Mouse (Mus musculus): Measurements from ENCODE around the gene Nxpe4.
"Not testable (repeated sequence)": the region's sequence is repeated elsewhere in the genome, so short reads cannot be mapped to it uniquely, and the experiment has no call there.

The Nxpe4 gene

DNA sequence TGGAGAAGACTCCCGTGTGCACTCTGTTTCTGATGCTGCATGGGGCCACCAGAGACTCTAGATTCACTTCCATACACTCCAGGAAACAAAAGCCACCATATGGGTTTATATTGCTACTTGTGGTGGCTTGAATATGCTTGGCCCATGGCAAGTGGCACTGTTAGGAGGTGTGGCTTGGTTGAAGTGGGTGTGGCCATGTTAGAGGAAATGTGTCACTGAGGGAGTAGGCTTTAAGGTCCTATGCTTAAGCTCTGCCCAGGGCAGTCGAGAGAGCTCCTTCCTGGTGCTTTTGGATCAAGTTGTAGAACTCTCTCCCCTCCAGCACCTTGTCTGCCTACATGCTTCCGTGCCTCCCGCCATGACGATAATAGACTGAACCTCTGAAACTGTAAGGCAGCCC is 77.6 kb downstream of the Nxpe4 start:
- no peak for DNase-seq (ENCODE audit: extremely low spot score, low read depth, low spot score)

DNA sequence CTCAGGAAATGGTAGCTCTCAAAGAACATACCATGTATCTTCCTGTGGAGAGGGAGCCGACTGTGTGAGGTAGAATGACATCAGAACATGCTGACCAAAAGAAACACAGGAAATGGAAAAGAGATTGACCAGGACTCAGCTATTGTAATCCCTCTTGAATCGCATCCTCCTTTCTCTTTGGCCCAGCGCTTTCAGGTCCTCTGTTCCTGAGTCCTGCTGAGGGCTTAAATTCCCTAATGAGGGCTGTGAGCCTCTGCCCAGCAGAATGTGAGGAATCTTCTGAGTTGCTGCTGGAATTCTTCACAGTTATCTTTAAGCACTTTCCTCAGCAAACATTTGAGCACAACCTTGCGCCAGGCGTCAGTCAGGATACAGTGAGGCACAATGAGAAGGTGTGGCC is 78.6 kb downstream of the Nxpe4 start:
- no peak for DNase-seq (ENCODE audit: extremely low spot score, low read depth, low spot score)

DNA sequence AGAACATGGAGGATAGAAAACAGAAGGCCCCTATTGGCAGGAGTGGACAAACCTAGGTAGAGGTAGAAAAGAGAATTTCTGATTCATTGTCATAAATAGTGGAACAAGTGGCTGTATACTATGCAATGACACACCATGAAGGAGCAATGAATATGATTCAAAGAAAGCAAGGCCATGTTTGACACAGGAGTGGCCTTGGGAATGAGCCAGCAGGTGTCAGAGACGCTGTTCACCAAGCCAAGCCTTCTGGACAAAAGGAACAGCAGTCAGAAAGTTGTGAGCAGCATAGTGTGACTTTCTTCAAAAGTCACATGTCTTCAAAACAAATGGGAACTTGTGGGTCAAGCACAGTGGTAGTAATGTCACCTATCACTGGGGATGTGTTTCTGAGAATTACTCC is 80.0 kb downstream of the Nxpe4 start:
- no peak for DNase-seq (ENCODE audit: extremely low spot score, low read depth, low spot score)

DNA sequence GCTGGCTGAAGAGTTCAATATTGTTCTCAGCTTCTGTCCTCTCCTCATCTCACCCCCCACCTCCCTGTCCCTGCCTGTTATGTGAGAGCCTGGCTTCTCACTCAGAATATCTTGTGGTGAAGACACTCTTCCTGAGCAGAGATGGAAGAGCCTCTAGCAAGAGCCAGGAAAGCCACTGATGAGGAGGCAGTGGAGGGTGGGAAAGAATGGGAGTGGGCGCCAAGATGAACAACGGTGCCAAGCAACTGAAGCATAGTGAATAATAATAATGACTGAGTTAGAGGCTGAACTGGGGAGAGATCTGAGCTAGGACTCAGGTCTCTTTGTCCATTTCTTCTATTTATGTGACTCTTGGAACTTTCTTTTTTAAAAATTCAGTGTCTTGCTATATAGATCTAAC is 80.9 kb downstream of the Nxpe4 start:
- DNase-seq (ENCODE audit: extremely low spot score, low read depth, low spot score): no peak

DNA sequence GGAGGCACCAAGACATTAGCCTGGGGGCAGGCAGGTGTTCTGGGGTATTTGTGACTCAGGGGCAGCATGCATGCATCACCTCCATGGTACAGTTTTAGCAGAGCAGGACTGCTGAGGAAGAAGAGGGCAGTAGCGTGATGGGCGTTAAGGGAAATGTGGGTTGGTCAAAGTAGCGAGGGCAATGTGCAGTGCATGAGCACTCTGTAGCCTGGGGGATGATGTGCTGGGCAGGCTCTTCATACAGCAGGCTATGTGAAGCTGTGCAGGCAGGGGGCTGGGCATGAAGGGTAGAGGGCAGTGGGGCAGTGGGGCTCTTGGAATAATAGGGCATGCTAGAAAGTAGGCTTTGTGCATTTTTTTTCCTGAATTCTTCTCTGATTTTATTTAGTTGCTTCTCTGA is 82.4 kb downstream of the Nxpe4 start:
- no peak for DNase-seq (ENCODE audit: extremely low spot score, low read depth, low spot score)

DNA sequence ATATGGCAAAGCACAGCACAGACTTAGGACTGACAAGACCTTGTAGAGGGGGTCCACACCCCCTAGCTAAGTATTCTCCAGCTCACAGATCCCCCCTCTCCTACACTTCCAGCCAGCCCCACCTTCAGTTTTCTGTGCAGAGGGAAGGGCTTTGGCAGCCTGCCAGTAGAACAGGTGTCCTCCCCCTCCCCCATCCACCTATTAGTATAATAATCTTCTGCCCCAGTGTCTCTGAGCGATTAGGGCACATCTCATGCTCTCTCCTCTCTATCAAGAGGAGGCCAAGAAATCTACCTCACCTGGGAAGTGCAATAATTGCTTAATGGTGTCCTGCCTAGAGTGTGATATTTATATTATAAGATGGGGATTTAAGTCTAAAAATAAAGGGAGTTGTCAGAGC is 83.7 kb downstream of the Nxpe4 start:
- no peak for DNase-seq (ENCODE audit: extremely low spot score, low read depth, low spot score)

DNA sequence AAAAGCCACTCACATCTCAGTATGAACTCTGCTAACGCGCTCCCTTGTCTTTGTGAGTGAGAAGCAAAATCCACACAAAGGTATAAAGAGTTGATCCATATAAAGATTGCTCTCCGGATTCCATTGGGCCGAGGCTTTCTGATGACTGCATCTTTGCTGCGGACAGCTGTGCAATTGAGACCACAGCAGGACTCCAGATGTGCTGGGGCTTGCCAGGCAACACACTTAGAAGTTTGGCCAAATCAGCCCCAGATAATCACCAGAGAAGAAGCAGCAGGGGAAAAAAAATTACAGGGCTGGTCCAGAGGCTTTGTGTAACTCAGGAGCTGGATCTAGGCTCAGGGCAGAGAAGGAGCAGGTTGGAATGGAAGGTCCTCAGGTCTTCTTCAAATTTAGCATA is 85.5 kb downstream of the Nxpe4 start:
- no peak for DNase-seq (ENCODE audit: extremely low spot score, low read depth, low spot score)

DNA sequence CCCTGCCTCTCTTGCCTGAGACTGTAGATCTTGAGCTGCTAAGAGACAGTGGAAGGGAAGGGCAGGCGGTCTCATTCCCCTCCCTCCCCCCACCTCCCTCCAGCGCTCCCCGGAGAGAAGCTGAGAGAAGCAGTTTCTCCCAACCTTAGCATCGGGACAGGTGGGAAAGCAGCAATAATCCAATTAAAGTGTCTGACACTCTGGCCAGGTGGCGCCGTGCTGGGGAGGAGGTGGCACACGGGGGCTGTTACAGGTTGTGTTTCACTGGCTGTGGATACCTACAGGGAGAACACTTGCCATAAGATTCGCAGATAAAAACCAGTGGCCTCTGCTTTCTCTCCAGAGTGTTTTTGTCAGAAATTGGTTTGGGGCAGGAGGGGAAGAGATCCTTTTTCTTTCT is 90.4 kb downstream of the Nxpe4 start:
- DNase-seq (ENCODE audit: extremely low spot score, low read depth, low spot score): no peak

DNA sequence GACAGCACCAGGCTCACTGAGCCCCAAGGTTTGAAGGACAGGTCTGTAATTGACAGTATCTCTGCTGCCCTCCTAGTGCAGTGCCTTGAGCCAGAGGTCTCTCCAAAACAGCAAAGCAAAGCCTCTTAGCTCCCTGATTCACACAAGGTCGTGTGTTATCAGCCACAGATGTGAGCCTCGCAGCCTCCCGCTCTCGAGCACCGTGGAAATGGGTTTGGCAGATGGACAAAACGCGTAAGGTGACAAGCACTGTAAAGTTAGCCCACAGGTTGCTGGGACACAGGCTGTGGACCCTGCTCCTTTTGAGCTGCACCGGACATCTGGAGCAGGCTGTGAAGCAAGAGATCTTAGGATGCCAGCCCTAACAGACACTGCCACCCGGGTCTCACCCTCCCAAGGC is 95.2 kb downstream of the Nxpe4 start:
- no peak for DNase-seq (ENCODE audit: extremely low spot score, low read depth, low spot score)

DNA sequence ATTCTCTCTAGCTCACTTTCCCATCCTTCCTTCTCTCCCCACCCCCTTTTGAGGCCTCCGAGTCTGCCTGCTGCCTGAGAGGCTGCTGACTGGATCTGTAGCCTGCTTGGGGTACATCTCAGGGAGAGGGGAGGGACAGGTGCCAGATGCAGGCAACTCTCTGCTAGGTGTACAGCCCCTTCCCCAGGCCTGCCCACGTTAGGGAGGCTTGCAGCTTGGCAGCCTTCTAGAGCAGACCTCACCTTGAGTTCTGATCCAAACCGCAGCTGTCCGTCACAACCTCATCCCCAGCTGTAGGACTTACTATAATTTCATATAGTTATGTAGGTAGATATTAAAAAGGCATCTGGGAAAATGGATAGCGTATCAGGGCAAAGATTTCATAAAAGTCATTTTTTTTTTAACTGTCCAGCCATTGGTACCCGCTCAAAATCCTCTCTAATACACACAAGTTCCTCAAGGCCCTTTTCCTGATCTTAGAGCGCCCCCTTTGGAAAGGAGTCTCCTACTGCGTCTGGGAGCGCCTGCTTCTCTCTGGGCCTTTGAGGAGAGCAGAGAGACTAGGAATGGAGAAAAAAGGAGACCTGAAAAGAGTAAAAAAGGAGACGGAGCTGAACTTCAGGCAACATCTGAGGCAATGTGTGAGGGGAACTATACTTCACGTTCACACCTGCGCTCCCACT is 96.1 kb downstream of the Nxpe4 start:
- peak; percentile 31 for DNase-seq (ENCODE audit: extremely low spot score, low read depth, low spot score)

DNA sequence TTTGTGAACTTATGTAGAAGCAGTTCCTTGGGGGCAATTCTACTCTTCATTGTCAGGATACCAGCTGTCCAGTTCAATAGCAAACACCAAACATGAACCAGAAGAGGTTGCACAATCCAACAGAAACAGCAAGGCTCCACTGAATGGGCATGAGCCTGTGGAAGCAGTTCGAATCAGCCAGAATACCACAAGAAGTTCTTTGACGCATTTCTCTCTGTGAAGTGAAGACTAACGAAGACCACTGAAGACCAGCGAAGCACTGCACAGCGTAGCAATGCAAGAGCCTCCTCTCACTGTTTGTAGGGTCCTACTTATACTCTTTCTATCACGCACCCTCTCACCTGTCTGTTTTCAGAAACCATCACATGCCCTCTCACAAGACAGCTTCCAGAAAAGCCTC is 102.8 kb downstream of the Nxpe4 start:
- DNase-seq (ENCODE audit: extremely low spot score, low read depth, low spot score): no peak

DNA sequence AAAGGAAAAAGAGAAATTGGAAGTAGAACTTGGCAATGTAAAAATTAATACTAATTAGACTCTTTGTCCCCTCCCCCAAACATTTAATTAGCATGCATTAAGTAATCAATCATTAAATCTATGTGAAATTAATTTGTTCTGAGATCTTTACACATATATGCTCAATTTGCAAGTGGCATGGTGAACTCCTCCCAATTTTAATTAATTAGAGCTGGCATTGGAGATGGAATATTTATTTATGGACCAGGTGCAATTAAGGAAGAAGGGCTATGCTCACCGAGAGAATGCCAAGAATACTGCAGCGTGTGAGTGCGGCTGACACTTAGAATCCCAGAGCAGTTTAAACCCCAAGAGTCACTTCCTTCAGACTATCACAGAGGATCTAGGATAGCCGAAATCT is 103.7 kb downstream of the Nxpe4 start:
- DNase-seq (ENCODE audit: extremely low spot score, low read depth, low spot score): no peak

DNA sequence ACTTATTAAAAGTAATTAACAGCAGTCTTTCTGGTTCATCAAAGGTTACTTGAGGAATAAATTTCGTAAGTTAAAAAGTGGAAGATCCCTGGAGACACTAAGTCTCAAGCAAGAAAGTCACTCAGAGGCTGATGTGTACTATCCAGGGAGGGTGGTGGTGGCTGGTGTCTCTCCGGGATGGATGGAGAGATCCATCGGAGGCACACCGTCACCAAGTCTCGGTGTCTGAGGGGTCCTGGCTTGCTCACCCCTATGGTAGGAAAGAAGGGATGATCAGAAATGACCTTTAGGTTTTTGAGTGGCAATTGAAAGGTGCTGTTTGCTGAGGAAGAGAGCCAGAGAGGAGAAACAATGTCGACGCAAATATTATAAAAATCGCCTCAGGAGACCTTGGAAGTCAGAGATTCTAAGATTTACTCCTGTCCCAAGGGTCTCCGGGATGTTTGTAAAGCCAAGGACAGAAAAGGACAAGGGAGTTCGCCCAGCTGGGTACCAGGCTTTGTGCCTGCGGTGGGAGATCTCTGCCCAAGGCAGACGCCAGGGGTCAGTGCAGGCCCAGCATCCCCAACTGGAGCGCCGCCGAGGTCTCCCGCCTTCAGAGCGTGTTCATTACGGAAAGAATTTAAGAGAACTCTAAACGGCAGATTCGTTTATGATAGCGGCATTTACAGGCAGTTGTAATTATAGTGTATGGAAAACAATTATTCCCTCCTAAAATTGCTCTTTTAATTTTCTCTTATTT is 104.6 kb downstream of the Nxpe4 start:
- DNase-seq (ENCODE audit: extremely low spot score, low read depth, low spot score): peak; percentile 68

DNA sequence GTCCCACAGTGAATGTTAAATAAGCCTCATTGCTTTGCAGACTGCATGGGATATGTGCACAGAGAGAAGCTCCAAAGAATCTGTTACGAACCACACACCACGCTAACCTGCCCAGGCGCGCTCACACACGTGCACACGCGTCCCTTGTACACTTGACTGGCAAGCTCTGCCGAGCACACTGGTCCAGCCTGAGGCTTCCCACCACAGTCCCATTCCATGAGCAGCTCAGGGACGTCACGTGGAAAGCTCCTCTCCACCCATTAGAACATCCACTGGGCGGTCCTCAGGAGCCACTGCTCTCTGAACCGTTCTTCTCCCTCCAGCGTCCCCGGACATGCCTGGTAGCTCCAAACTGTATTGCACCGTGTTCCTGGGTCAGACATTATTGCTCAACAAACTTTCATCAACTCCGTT is 105.2 kb downstream of the Nxpe4 start:
- DNase-seq (ENCODE audit: extremely low spot score, low read depth, low spot score): peak; percentile 1

DNA sequence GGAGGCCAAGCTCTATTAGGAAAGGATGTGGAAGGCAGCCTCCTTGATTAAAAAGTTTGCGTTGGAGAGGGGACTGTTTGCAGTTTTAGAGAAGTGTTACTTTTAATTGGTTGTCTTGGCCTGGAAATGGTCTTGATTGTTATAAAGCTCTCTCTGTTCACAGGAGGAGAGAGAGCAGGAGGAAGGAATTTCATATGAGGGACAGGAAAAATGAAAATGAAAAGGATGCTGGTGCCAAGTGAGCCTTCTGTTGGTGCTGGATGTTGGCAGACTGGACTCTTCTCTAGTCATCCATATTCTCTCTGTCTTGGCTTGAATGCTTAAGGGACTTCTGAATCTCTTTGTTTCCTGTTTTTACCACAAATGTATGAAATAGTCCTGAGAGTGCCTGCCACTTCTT is 106.1 kb downstream of the Nxpe4 start:
- DNase-seq (ENCODE audit: extremely low spot score, low read depth, low spot score): no peak

DNA sequence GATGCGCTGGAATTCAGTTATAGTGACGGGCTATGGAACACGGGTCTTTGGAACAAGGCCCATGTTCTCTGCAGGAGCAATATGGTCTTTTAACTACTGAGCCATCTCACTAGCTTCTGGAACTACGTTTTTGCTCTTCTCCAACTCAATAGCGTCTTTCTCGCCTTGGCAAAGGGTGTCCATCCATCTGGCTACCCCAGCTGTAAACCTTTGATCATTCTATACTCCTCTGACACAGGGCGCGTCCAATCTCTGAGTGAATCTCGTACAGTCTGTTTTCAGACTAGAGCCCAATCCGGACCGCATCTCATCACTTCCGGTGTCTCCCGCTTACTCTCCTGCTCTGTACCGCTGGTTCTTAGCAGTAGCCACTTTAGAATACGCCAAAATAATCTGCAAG is 115.0 kb downstream of the Nxpe4 start:
- no peak for DNase-seq (ENCODE audit: extremely low spot score, low read depth, low spot score)

DNA sequence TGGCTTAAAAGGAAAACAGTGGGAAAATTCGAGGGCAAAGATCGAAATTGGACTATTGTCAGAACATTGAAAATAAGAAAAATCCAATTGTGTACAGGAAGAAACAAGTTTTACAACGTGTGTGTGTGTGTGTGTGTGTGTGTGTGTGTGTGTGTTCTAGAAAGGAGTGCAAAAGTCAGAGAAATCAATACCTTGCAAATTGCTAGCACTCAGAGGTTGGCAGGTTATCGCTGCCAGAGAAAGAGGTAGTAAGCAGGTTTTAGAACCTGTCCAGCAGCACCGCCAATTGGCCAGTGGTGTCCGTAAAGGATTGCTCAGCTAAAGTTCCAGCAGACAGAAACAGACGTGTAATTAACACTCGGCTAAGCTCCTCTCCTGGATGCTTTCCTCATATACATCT is 122.4 kb downstream of the Nxpe4 start:
- DNase-seq (ENCODE audit: extremely low spot score, low read depth, low spot score): no peak

DNA sequence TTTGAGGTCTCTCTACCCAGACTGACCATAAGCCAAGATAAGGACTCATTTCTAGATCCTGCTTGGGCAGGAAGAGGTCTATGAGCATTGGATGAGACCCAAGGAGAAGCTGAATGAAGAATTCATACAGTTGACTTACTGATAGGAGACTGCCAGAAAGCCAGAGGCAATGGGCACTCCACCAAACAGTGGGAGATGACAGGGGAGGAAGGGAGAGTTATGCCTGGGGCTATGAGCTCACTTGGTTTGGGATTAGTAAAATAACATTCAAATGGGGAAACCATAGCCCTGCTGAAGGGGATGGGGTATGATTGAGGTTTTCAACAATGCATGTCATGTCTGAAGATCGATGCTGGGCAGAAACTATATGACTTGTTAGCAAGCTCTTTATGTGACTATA is 128.5 kb downstream of the Nxpe4 start:
- DNase-seq (ENCODE audit: extremely low spot score, low read depth, low spot score): no peak

DNA sequence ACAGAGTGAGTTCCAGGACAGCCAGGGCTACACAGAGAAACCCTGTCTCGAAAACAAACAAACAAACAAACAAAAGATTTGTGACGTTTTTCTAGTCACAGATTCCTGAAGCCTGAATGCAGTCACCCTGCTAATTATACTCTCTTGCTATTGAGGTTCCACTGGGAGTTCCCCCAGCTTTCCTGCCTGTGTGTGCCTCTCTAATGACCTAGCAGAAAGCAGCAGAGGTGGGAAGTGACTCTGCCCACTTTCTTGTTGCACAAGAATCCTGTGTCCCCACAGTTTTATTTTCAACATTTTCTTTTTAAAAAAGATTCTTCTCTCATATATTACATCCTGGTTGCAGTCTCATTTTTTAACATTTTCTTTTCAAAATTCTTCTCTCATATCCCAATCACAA is 132.9 kb downstream of the Nxpe4 start:
- DNase-seq (ENCODE audit: extremely low spot score, low read depth, low spot score): no peak

DNA sequence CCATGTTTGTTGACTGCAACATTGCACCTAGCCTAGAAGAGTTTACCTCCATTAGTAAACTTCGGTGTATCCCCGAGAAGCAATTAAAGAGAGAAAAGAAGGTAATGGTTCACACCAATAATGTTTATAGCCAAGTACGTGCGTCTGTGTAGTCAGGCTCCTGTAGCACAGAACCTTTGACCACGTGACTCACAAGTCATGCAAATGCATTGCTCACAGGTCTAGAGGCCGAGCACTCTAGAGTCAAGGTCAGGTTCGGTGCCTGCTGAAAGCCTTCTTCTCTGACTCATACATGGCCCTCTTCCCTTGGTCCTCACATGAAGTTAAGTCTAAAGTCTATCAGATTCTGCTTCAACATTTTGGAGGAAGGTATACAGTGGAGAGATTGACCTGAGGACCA is 137.2 kb downstream of the Nxpe4 start:
- DNase-seq (ENCODE audit: extremely low spot score, low read depth, low spot score): no peak

DNA sequence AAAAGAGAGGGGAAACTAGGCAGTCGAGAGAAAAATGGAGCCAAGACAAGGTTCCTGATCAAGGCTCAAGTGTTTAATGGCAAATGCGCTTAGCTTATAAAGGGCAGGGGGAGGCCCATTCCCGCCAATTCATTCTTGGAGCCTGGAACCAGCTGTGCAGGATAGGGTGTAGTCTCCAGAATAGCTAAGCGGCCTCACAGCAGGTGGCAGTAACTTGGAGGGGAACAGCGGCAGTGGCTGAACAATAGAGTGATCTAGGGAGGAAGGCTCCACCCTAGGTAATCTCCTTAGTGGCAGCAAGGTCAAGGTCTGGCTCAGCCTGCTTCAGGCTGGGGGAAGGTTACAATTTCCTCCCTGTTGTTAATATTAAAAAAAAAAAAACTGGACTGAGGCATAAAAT is 141.7 kb downstream of the Nxpe4 start:
- DNase-seq (ENCODE audit: extremely low spot score, low read depth, low spot score): not testable (repeated sequence)

DNA sequence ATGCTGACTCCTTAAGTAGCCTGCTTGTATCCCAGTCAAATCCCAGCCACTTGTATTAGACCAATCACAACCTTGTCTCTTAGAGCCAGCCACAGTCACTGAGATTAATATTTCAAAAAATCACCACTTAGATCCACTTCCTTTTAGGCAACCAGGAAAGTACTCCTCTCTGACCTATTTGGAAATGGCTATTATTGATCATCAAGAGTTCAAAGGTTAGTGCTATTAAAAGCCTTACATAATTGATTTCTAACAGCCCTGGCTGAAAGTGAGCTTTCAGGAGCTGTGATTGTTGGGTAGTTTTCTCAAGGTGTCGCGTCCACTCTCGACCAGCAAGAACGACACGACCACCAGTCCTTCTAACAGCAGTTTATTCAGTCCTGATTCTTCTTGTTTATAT is 149.4 kb downstream of the Nxpe4 start:
- DNase-seq (ENCODE audit: extremely low spot score, low read depth, low spot score): no peak

DNA sequence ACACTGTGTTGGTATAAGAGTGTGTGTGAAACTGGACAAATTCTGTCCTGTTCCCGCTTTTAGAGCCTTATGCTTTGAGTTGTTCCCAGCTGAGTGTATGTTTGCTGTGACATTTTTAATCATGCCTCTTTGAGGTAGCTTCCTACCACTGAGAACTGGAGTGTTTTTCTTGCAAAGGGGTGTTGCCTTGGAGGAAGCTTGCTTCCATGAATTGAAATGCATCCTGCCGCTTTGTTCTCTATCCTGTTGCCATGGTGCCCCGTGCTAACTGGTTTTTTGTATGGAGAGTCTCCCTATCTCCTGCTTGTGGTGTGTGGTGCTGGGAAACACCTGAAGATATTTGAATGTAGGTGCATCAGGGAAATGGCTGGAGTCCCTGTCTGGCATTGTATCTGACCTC is 152.4 kb downstream of the Nxpe4 start:
- no peak for DNase-seq (ENCODE audit: extremely low spot score, low read depth, low spot score)

Data from hindlimb bud, embryonic 11.5 days (tissue).